11 mouse cellular contexts compared by ENCODE assay signal in genomic region chr3:88535005-88535404, GRCm38 (mm10). TPM values are rescaled to one million over a fixed set of nuclear protein-coding genes. Genes with fewer than 3 reads are reported as not detected.
DNase-seq lines count a peak whose midpoint lies in the region; ATAC-seq and TF ChIP-seq lines count a peak whose summit lies in the region.
"Had no signal": no experiment of that assay in that cellular context is flagged by ENCODE, and none has a peak within 500 bp of the region (broad histone marks: within the 10 kb centered on the region; RNA-seq: fewer than 3 reads in every experiment).

No protein-coding gene starts in this region.

- TF ChIP-seq EP300 in ES-Bruce4 (IDR thresholded peaks at IDR 0.05; ENCODE audit: insufficient read depth, low read depth, low read length) = no peak

- H3K4me2 ChIP-seq in heart, embryonic 12.5 days = peak overlapping the region; percentile 88
- H3K4me2 ChIP-seq in forebrain, postnatal 0 days (ENCODE audit: low read depth) = peak overlapping the region; percentile 78

- no peaks in the 10 kb centered on the region for H3K27me3 ChIP-seq in heart, embryonic 12.5 days (replicated peaks)
- H3K27me3 ChIP-seq in ES-Bruce4 (ENCODE audit: control insufficient read depth, insufficient read depth, low read length, poor library complexity, severe bottlenecking) = no peaks in the 10 kb centered on the region
- H3K27me3 ChIP-seq in forebrain, postnatal 0 days (ENCODE audit: insufficient read depth, low read length) = no peaks in the 10 kb centered on the region
- no peaks in the 10 kb centered on the region for H3K27me3 ChIP-seq in midbrain, embryonic 10.5 days (ENCODE audit: low read depth, poor library complexity, severe bottlenecking)

- TF ChIP-seq CTCF in ES-Bruce4 (IDR thresholded peaks at IDR 0.05; ENCODE audit: low read depth, low read length) = no peak
- no peak for TF ChIP-seq CTCF in forebrain, postnatal 0 days (IDR thresholded peaks at IDR 0.05; ENCODE audit: low read depth)

- peaks cover 68% of the 10 kb centered on the region for H3K4me1 ChIP-seq in heart, embryonic 12.5 days (replicated peaks)
- H3K4me1 ChIP-seq in ES-Bruce4 (ENCODE audit: control insufficient read depth, insufficient read depth, low read length) = peaks cover 17% of the 10 kb centered on the region
- peaks cover 29% of the 10 kb centered on the region for H3K4me1 ChIP-seq in forebrain, postnatal 0 days (ENCODE audit: insufficient read depth)
- peaks cover 72% of the 10 kb centered on the region for H3K4me1 ChIP-seq in midbrain, embryonic 10.5 days

- no peak for TF ChIP-seq POLR2A in ES-Bruce4 (IDR thresholded peaks at IDR 0.05; ENCODE audit: insufficient read depth, low read length)

- peaks cover 38% of the 10 kb centered on the region for H3K36me3 ChIP-seq in heart, embryonic 12.5 days
- peaks cover 8% of the 10 kb centered on the region; the same call in 1 of the 2 replicates for H3K36me3 ChIP-seq in ES-Bruce4 (ENCODE audit: control insufficient read depth, insufficient read depth, low read length, poor library complexity, severe bottlenecking)
- peaks cover 37% of the 10 kb centered on the region for H3K36me3 ChIP-seq in forebrain, postnatal 0 days (ENCODE audit: insufficient read depth)
- H3K36me3 ChIP-seq in midbrain, embryonic 10.5 days = peaks cover 51% of the 10 kb centered on the region

- WGBS in heart, embryonic 12.5 days = 37% methylated on average over 3 of the region's 3 CpGs
- WGBS in forebrain, postnatal 0 days = 7% methylated on average over 3 of the region's 3 CpGs
- 7% methylated on average over 3 of the region's 3 CpGs for WGBS in midbrain, embryonic 10.5 days

- peak overlapping the region; percentile 97 for H3K9ac ChIP-seq in heart, embryonic 12.5 days
- H3K9ac ChIP-seq in ES-Bruce4 (ENCODE audit: low read depth, poor library complexity, severe bottlenecking) = 0 out of 2 replicates have a peak overlapping the region, but pooled peaks have one; percentile 51
- peak overlapping the region; percentile 56 for H3K9ac ChIP-seq in forebrain, postnatal 0 days

- peak overlapping the region; percentile 83 for H3K4me3 ChIP-seq in heart, embryonic 12.5 days
- H3K4me3 ChIP-seq in ES-Bruce4 (ENCODE audit: low read depth, low read length) = peak overlapping the region; percentile 3; the same call in 1 of the 2 replicates
- H3K4me3 ChIP-seq in forebrain, postnatal 0 days (ENCODE audit: low read depth, low read length) = peak overlapping the region; percentile 60
- H3K4me3 ChIP-seq in midbrain, embryonic 10.5 days = peak overlapping the region; percentile 87
- H3K4me3 ChIP-seq: myocyte had no signal

- intact Hi-C loops in heart, postnatal 25 days (cut with DNase I) = no loop called here

- no peak for ATAC-seq in heart, embryonic 12.5 days (ENCODE audit: insufficient number of reproducible peaks, low FRiP score)
- no peak for ATAC-seq in forebrain, postnatal 0 days
- ATAC-seq: inflammation-experienced regulatory T-cells, adult 6 months had no signal

- H3K9me3 ChIP-seq in heart, embryonic 12.5 days (replicated peaks) = no peaks in the 10 kb centered on the region
- no peaks in the 10 kb centered on the region for H3K9me3 ChIP-seq in ES-Bruce4 (replicated peaks; ENCODE audit: control insufficient read depth, insufficient read depth, low read length, poor library complexity, severe bottlenecking)
- no peaks in the 10 kb centered on the region for H3K9me3 ChIP-seq in forebrain, postnatal 0 days (ENCODE audit: low read length)
- no peaks in the 10 kb centered on the region for H3K9me3 ChIP-seq in midbrain, embryonic 10.5 days (replicated peaks)

- peak overlapping the region; percentile 23; the same call in 1 of the 2 replicates for H3K27ac ChIP-seq in heart, embryonic 12.5 days (ENCODE audit: poor library complexity, severe bottlenecking)
- H3K27ac ChIP-seq in ES-Bruce4 (ENCODE audit: insufficient read depth, low read length) = peak overlapping the region; percentile 26; the same call in 1 of the 2 replicates
- H3K27ac ChIP-seq in forebrain, postnatal 0 days (ENCODE audit: low read depth, low read length) = peak overlapping the region; percentile 58
- peak overlapping the region; percentile 100 for H3K27ac ChIP-seq in midbrain, embryonic 10.5 days (replicated peaks)

- DNase-seq in heart, postnatal 25 days (ENCODE audit: low spot score) = no peak
- DNase-seq in forebrain, postnatal 0 days = no peak
- DNase-seq in midbrain, embryonic 10.5 days (ENCODE audit: low spot score) = no peak
- no peak for DNase-seq in ovary, postnatal 10 days (ENCODE audit: low spot score)
- DNase-seq in layer of hippocampus, adult 18-20 months (ENCODE audit: low spot score in 2 of 2) = no peak
- DNase-seq in spleen, postnatal 14 days (ENCODE audit: low spot score in 2 of 2) = no peak
- DNase-seq: B cell, adult 2 months had no signal

RNA-seq across cellular contexts. Expression of gene Mex3a, which starts 2.8 kb away (rescaled TPM):
- polyA plus RNA-seq in heart, embryonic 12.5 days (2016; fragmentation: Nextera tagmentation; extraction: Ambion mirVana) = 11.8 and 13.9 TPM in 2 replicates
- under 1 TPM; 0.39 to 0.61 TPM for total RNA-seq in heart, postnatal 25 days (2021)
- 42.3 and 43.4 TPM in 2 replicates for polyA plus RNA-seq in ES-Bruce4 (2011; ENCODE audit: insufficient read depth, insufficient read length, low read depth, missing spikeins)
- total RNA-seq in forebrain, postnatal 0 days (2014; rRNA removed) = 64.5 and 71.9 TPM in 2 replicates
- polyA plus RNA-seq in forebrain, postnatal 0 days (2015; fragmentation: Nextera tagmentation; extraction: Ambion mirVana) = 16.2 and 20.5 TPM in 2 replicates
- 27.7 and 33.8 TPM in 2 replicates for polyA plus RNA-seq in midbrain, embryonic 10.5 days (2016; fragmentation: Nextera tagmentation; extraction: Ambion mirVana)
- total RNA-seq in layer of hippocampus, adult 18-20 months (2021) = 1 to 10 TPM; 2.0 to 2.2 TPM

RNA-seq across cellular contexts. Expression of gene Rab25, which starts 13.1 kb away (rescaled TPM):
- polyA plus RNA-seq in heart, embryonic 12.5 days (2016; fragmentation: Nextera tagmentation; extraction: Ambion mirVana) = 0.55 TPM in 1 of 2 replicates, not detected in the other
- total RNA-seq in heart, postnatal 25 days (2021) = not detected
- polyA plus RNA-seq in ES-Bruce4 (2011; ENCODE audit: insufficient read depth, insufficient read length, low read depth, missing spikeins) = 33.2 and 35.1 TPM in 2 replicates
- not detected in 2 replicates for total RNA-seq in forebrain, postnatal 0 days (2014; rRNA removed)
- polyA plus RNA-seq in forebrain, postnatal 0 days (2015; fragmentation: Nextera tagmentation; extraction: Ambion mirVana) = 0.33 TPM in 1 of 2 replicates, not detected in the other
- polyA plus RNA-seq in midbrain, embryonic 10.5 days (2016; fragmentation: Nextera tagmentation; extraction: Ambion mirVana) = 0.49 and 0.79 TPM in 2 replicates
- not detected for total RNA-seq in layer of hippocampus, adult 18-20 months (2021)
- polyA plus RNA-seq: inflammation-experienced regulatory T-cells, adult 6 months had no signal

RNA-seq across cellular contexts. Expression of gene Lamtor2, which starts 17.9 kb away (rescaled TPM):
- polyA plus RNA-seq in heart, embryonic 12.5 days (2016; fragmentation: Nextera tagmentation; extraction: Ambion mirVana) = 108 and 114 TPM in 2 replicates
- total RNA-seq in heart, postnatal 25 days (2021) = 10 to 100 TPM; 84.2 to 92.5 TPM
- 138 and 151 TPM in 2 replicates for polyA plus RNA-seq in ES-Bruce4 (2011; ENCODE audit: insufficient read depth, insufficient read length, low read depth, missing spikeins)
- total RNA-seq in forebrain, postnatal 0 days (2014; rRNA removed) = 52.2 and 55.5 TPM in 2 replicates
- polyA plus RNA-seq in forebrain, postnatal 0 days (2015; fragmentation: Nextera tagmentation; extraction: Ambion mirVana) = 186 and 202 TPM in 2 replicates
- 175 and 192 TPM in 2 replicates for polyA plus RNA-seq in midbrain, embryonic 10.5 days (2016; fragmentation: Nextera tagmentation; extraction: Ambion mirVana)
- total RNA-seq in layer of hippocampus, adult 18-20 months (2021) = 100 to 1,000 TPM; 112 to 113 TPM

RNA-seq across cellular contexts. Expression of gene Ubqln4, which starts 18.6 kb away (rescaled TPM):
- 46.5 and 47.9 TPM in 2 replicates for polyA plus RNA-seq in heart, embryonic 12.5 days (2016; fragmentation: Nextera tagmentation; extraction: Ambion mirVana)
- total RNA-seq in heart, postnatal 25 days (2021) = 10 to 100 TPM; 67.4 to 71.2 TPM
- polyA plus RNA-seq in ES-Bruce4 (2011; ENCODE audit: insufficient read depth, insufficient read length, low read depth, missing spikeins) = 118 and 133 TPM in 2 replicates
- 102 and 116 TPM in 2 replicates for total RNA-seq in forebrain, postnatal 0 days (2014; rRNA removed)
- 29.3 and 30.8 TPM in 2 replicates for polyA plus RNA-seq in forebrain, postnatal 0 days (2015; fragmentation: Nextera tagmentation; extraction: Ambion mirVana)
- 71.1 and 74.1 TPM in 2 replicates for polyA plus RNA-seq in midbrain, embryonic 10.5 days (2016; fragmentation: Nextera tagmentation; extraction: Ambion mirVana)
- 100 to 1,000 TPM; 118 to 122 TPM for total RNA-seq in layer of hippocampus, adult 18-20 months (2021)

RNA-seq across cellular contexts. Expression of gene Lmna, which starts 25.2 kb away (rescaled TPM):
- 108 and 113 TPM in 2 replicates for polyA plus RNA-seq in heart, embryonic 12.5 days (2016; fragmentation: Nextera tagmentation; extraction: Ambion mirVana)
- 100 to 1,000 TPM; 121 to 132 TPM for total RNA-seq in heart, postnatal 25 days (2021)
- 30.0 and 37.2 TPM in 2 replicates for polyA plus RNA-seq in ES-Bruce4 (2011; ENCODE audit: insufficient read depth, insufficient read length, low read depth, missing spikeins)
- 49.4 and 71.3 TPM in 2 replicates for total RNA-seq in forebrain, postnatal 0 days (2014; rRNA removed)
- polyA plus RNA-seq in forebrain, postnatal 0 days (2015; fragmentation: Nextera tagmentation; extraction: Ambion mirVana) = 51.4 and 52.9 TPM in 2 replicates
- polyA plus RNA-seq in midbrain, embryonic 10.5 days (2016; fragmentation: Nextera tagmentation; extraction: Ambion mirVana) = 13.5 and 18.3 TPM in 2 replicates
- total RNA-seq in layer of hippocampus, adult 18-20 months (2021) = 10 to 100 TPM; 36.5 to 40.2 TPM

Comparison
In these comparisons a context has a peak if more than half of its experiments do, and no peak if none do; other contexts are left out.
1. H3K27ac ChIP-seq: peak in every context shown above with its lines; median percentile 100 in midbrain, embryonic 10.5 days; 58 in forebrain, postnatal 0 days; 26 in ES-Bruce4; 23 in heart, embryonic 12.5 days.
2. H3K4me3 ChIP-seq: peak in every context shown above with its lines; median percentile 87 in midbrain, embryonic 10.5 days; 83 in heart, embryonic 12.5 days; 60 in forebrain, postnatal 0 days; 3 in ES-Bruce4.
3. RNA of gene Rab25, which starts 13.1 kb away (polyA plus RNA-seq): 33.2 to 35.1 TPM in ES-Bruce4; 0.55 TPM in heart, embryonic 12.5 days, 0.49 to 0.79 TPM in midbrain, embryonic 10.5 days and 0.33 TPM in forebrain, postnatal 0 days; every median in the first group is over 10 times any median in the second.
4. Peak in every context shown above with its lines, with median percentiles within 50 percentile points of each other: H3K9ac ChIP-seq.